Mouse (Mus musculus) heart, postnatal 10 days (tissue): ENCODE measurements around the gene Acads. TPM values are rescaled to one million over a fixed set of nuclear protein-coding genes. Genes with fewer than 3 reads are reported as not detected.
"Not testable (repeated sequence)": the region's sequence is repeated elsewhere in the genome, so short reads cannot be mapped to it uniquely, and the experiment has no call there.

Source experiments
- DNase-seq, 2 experiments: peaks; one replicate each; pipeline ENCODE4 v3.0.0; 2021
- intact Hi-C: fragments of 180-260 bp; cut with DNase I; formaldehyde crosslinking; loops from one replicate; pipeline ENCODE4 v1.15.1; 2025
- total RNA-seq, 2 experiments: library from RNA; stranded (reverse); gene quantifications; 2 replicates each; pipeline ENCODE4 v1.2.3; 2021

The Acads gene
- total RNA-seq, 2 experiments from 2014 or later: 198 to 202 TPM

DNA sequence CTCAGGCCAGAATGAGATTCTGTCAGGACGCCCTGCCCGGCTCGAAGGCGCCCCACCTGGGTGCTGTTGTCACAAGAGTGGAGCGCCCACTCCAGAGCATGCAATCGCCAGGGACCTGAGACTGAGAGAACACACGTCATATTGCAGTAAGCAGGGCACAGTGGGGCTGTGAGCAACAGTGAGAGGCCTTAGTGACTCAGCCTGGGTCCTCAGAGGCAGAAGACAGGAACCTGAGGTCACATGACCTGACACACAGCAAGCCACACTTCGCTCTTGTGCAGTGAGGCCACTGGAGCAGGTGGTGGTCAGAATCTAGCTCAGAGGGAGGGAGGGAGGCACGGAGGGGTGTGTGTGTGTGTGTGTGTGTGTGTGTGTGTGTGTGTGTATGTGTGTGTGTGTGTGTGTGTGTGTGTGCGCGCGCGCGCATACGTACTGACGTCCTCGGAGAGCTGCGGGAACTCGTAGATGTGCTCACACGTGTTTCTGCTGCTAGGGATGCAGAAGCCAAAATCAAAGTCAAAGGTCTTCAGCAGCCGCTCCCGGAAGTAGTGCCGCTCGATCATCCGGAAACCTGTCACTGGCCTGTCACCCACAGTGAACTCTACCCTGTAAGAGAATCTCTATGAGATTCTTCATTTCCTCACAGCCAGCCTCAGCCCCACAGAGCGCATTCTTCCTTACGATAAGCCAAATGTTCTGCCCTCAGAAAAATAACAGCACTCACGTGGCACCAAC is 7.6 kb upstream of the Acads start:
- intact Hi-C loops: no loop called here

DNA sequence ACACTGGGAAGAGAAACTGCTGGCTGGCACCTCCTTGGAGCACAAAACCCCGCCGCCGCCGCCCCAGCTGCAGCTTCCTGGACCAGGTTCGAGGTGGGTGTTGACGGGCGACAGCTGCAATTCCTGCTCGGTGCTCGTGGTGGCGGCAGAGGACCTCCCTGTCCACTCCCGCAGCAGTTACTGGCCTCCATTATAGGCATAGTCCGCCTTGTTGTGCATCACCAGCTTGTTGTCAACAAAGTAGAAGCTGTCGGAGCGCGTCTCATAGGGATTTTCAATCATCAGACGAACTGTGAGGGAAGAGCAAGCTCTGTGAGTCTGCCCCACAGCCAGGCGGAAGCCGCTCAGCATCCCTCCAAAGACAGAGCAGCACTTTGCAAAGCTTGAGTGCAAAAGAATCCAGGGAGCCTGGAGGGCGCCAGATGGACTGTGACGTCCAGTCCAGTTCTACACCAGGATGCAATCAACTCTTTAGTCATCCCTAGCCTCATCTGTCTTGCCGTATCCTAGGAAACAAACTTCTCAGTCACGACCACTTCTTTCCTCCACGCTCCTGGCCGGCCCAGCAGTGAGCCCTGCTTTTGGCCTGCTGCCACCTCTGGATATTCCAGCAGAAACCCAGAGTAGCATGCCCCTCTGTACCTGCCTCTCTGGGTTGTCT is 6.2 kb upstream of the Acads start:
- DNase-seq: peak; percentile 90
- intact Hi-C loops: loop anchor here (1.0 to 2.0 kb wide), 3 partner anchors 37 to 111 kb away; no protein-coding TSS in a partner anchor

More for the DNA sequence above, 7.6 kb upstream of the Acads start:
- no peak for DNase-seq

DNA sequence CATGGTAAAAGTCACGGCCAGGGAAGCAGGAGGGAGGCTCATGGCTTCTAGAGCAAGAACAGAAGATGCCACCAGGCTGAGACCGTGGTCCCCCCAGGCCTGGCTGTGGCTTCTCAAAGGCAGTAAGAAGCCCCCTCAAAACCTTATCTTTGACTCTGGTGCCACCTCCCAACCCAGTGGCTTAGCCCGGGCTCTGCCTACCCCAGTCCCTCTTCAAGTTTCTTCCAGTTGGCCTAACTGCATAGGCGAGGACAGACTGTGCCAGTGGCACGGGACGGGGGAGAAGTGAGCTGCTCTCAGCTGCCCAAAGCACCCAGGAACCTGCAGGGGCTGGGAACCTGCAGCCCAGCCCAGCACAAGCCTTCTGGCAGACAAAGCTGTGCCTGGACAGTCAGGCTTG is 5.5 kb upstream of the Acads start:
- DNase-seq: no peak
- intact Hi-C loops: loop anchor here (1.0 to 2.0 kb wide), 3 partner anchors 38 to 112 kb away; no protein-coding TSS in a partner anchor

DNA sequence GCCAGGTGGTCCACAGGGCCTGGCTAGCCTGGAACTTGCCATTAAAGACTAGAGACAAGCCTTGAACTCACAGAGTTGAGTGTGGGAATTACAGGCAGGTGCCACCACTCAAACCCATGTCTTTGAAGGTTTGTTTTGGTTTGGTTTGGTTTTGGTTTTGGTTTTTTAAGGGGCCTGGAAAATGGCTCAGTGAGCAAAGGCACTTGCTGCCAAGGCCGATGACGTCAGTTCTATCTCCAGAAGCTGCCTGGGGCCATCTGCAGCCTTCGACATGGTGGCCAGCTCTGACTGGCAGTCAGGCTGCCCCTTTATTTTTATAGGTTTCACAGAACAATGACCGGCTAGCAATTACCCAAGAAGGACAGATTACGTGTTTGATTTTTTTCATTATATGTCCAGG is 1.8 kb upstream of the Acads start:
- DNase-seq: no peak

DNA sequence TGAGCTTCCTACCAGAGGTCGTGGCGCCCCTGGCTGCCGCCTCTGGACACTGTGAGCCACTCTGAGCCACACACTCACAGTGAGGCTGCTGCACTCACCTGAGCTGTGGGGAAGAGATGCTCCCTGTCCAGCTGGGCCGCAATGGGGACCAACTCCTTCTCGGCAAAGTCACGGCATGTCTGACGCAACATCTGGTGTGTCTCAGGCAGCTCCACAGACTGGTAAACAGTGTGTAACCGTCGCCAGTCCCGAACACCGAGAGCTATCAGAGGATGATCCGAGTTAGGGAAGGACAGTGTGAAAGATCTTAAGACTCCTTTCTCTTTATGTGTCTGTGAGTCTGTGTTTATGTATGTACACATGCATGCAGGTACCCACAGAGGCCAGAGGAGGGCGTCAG is 1.7 kb downstream of the Acads start:
- intact Hi-C loops: no loop called here

More for the DNA sequence above, 1.8 kb upstream of the Acads start:
- intact Hi-C loops: no loop called here

DNA sequence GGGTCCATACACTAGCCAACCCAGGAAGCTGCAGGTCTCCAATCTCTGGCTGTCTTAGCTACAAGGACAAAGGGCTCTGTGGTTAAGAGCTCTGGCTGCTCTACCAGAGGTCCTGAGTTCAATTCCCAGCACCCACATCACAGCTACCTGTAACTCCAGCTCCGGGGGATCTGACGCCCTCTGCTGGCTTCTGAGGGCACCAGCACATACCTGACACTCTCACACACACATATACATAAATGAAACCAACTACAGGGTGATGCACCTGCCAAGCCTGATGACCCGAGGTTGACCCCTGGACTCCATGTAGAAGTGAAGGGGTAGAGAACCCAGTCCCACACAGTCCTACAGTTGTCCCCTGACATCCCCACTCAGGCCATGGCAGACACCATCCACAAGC is 2.7 kb downstream of the Acads start:
- no peak for DNase-seq
- intact Hi-C loops: no loop called here

More for the DNA sequence above, 1.7 kb downstream of the Acads start:
- DNase-seq: no peak

DNA sequence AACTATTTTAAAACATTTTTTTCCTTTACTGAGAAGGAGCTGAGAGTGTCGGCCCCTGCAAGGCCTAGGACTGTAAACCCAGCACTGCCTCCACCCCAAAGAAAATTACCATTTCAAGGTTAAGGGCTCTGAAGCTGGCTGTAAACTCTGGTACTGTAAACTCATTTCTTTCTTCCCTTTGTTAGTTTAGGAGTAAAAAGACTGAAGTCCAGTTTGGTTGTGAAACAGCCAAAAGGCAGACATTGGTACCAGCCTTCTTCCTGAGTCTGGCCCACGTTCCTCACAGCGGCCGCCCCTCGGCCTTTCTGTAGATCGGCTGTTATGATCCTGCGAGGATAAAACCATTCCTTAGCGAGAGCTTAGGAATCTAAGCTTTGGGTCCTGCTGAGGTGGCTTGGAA is 4.6 kb downstream of the Acads start:
- intact Hi-C loops: no loop called here
- DNase-seq: no peak

DNA sequence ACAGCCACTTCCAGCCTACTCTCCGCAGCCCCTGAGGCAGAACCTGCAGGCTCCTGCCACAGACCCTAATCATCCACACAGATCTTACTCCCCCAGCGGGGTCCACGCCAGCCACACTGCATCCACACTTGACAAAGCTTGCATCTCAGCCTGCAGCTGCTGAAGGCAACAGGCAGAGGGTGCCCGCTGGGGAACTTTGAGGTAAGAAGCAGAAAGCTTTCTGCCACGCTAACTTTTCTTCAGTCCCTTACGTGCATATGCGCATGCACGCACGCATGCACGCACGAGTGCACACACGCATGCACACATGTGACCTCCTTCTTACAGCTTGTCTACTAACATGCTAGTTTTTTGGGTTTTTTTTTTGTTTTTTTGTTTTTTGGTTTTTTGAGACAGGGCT is 5.9 kb downstream of the Acads start:
- intact Hi-C loops: no loop called here
- DNase-seq: no peak

DNA sequence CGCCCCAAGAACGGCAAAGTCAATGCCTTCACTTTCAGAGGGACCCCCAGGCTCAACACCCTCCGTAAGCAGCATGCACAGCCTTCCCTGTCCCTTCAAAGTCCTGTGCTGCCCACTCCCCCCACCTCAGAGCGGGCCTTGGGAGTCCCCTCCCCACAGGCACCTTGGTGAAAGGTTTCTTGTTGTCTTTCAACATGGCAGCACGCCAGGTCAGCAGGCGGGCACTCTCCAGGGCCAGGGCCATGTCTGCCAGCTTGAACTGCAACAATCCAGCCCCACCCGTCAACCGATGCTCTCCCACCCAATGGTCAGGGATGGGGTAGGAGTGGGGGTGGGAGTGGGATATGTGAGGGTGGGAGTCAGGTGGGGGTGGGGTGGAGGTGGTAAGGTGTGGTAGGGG is 8.0 kb downstream of the Acads start:
- intact Hi-C loops: no loop called here

DNA sequence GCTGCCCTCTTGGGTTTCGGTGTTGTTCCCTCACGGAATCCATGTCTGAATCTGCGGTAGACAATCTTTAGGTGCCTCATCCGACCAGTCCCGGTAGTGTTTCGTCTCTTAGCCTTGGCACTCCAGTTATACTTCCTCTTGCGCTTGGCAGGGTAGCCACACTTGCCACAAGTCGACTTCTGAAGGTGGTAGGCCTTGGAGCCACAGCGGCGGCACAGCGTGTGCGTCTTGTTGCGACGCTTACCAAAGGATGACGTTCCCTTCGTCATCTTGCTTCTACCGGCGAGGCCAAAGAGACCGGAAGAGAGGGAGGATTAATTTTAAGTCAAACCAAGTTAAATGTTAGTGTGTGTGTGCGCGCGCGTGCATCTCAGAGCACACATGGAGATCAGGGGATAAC is 15.9 kb downstream of the Acads start:
- intact Hi-C loops: not testable (repeated sequence)

More for the DNA sequence above, 8.0 kb downstream of the Acads start:
- DNase-seq: peak in 1 of 2 experiments; percentile 35

DNA sequence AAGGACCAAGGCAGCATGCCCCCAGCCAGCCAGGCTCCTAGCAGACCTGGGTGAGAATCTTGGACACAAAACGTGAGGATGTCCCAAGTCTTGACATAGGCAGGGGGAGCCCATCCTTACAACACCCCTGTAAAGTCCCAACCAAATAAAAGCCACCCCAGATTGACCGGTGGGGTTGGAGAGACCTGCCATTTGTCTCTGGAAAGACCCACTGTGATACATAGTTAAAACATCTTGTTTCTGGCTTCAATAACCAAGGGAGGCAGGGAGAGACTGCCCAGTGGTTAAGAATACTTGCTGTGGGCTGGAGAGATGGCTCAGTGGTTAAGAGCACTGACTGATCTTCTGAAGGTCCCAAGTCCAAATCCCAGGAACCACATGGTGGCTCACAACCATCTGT is 16.9 kb downstream of the Acads start:
- intact Hi-C loops: no loop called here
- no peak for DNase-seq

More for the DNA sequence above, 15.9 kb downstream of the Acads start:
- DNase-seq: not testable (repeated sequence)

DNA sequence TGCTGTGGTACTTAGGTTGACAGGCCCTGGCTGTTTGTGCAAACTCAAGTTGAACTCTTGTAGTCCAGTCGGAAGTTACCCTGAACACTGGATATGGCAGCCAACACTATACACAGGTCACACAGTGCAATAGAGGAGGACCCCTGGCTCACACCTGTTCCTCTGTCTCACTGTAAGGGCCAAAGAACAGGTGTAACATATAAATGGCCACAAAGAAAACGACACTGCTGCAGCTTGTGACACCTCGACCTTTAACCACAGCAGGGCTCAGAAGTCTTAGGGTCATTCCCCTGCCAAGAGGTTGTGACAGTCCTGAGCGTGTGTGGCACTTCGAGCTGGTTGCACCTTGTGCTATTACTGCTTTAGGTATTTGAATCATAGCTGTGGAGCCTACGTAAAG is 18.7 kb downstream of the Acads start:
- no peak for DNase-seq
- intact Hi-C loops: no loop called here

DNA sequence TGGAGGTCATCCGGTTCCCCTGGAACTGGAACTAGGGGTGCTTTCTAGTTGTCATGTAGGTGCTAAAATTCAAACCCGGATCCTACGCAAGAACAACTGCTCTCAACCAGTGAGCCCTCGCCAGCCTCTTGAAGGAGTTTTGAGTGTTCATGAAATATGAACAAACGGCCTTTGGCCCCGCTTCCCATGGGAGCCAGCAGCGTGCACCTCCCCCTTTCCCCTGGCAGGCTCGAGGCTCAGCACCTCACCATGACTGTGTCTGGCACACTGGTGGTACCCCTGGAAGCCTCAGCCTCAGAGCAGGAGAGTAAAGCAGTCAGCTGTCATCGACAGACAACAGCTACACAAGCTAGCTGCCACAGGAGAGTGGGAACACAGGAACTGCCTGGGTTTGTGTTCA is 19.2 kb downstream of the Acads start:
- intact Hi-C loops: no loop called here
- peak; percentile 16 to 24 for DNase-seq

DNA sequence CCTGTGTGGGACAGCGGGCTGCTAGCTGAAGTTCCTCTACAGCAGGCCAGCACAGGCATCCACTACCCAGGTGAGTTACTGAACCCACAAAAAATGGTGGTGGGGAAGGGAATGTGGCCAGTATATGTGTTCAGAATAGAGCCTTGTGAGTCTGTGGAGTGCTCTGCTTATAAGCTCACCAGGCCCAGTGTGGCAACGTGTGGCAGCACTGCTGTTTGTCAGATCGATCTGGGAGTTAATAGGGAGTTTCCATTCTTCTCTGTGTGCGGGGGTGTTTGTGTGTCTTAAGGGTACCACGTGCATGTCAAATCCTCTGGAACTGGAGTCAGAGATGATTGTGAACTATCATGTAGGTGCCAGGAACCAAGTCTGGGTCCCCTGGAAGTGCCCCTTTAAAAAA is 19.6 kb downstream of the Acads start:
- no peak for DNase-seq
- intact Hi-C loops: no loop called here

DNA sequence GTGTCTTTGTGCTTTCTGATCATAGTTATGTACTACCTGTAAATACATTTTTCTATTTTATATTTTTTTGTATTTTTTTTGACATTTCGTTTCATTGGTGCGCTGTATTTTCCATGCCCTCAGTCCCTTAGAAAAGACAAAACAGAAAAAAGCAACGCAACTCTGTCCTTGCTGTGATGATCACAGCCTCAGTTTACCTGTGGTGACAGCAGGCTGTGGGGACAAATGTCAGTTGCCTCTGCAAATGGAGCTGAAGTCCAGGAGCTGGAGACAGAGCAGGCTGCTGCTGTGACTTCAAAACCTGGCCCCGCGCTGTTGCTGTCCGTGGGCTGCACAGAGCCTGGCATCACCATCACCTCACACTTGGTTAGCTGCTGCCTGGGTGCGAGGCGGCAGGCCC is 21.0 kb downstream of the Acads start, which contains the start of gene Gm10401:
Gene Gm10401, minus strand, starts transcription at position 101 of the 400 bp plus-strand sequence.
- intact Hi-C loops: no loop called here
- DNase-seq: no peak

DNA sequence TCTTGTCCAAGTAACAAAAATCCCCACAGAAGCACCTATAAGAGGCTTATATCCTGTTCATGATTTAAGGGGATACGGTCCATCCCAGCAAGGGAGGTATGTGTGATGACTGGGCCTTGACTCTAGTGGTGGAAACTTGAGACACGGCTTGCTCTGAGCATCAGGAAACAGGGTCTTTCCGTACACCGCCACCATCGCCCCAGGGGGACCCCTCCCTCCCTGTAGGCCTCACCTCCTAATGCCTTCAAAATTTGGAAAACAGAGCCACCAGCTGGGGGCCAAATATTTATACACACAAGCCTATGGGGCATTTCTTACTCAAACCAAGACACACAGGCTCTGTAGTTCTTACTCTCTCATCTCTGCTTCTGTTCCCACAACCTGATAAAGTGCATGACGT is 27.4 kb downstream of the Acads start:
- intact Hi-C loops: no loop called here
- DNase-seq: no peak

DNA sequence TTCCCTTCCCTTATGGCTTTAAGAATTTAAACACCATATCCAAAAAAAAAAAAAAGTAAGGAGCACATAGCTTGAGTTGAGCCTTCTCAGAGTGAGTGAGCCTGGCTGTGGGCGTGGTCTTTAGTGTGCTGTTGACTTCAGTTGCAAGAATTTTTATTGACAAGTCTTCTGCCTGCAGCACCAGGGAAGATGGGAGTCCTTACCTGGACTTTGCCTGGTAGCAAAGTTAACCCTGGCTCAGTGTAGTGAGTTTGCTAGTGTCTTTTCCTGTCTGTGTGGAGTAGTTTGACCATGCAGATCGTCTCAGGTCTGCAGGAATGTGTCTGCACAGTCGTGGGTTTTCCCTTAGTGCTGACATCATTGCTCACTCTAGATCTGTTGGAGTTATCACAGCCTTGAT is 28.1 kb downstream of the Acads start:
- intact Hi-C loops: no loop called here
- no peak for DNase-seq

DNA sequence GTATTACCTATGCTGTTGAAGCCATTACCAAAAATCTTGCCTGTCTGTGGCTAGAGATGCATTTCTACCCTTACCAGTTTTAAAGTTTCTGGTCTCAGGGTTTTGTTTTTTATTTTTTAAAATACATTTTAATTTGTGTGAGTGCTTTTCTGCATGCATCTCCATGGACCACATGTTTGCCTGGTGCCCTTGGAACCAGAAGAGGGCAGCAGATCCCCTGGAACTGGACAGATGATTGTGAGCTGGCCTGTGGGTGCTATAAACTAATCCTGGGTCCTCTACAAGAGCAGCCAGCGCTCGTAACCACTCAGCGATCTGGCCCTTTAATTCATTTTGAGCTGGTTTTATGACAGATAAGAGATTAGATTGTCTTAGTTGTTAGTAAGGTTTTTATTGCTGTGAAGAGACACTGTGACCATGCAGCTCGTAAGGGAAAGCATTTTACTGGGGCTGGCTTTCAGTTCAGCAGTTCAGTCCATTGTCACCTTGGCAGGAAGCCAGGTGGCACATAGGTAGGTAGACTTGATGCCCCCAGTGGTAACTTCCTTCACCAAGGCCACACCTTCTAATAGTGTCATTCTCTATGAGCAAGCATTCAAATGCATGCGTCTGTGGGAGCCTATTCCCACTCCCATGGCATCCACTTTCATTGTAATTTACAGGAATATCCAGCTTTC is 29.4 kb downstream of the Acads start:
- DNase-seq: no peak
- intact Hi-C loops: no loop called here

DNA sequence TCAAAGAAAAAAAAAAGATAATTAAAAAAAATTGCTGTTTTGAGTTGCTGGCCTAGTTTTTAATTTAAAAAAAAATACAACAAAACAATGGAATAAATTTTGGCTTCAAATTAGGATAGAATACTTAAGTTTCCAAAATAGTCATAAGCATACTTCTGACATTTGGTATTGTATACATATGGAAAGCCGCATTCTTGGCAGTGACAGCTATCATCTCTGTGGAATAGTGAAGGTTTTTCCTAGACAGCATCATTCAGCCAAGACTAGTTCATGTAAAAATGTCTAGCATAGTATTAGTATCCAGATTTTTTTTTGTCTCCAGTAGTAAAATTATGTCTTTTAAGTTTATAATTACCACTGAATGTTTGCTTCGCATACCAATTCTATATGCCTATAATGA is 33.5 kb downstream of the Acads start:
- intact Hi-C loops: no loop called here
- DNase-seq: no peak

DNA sequence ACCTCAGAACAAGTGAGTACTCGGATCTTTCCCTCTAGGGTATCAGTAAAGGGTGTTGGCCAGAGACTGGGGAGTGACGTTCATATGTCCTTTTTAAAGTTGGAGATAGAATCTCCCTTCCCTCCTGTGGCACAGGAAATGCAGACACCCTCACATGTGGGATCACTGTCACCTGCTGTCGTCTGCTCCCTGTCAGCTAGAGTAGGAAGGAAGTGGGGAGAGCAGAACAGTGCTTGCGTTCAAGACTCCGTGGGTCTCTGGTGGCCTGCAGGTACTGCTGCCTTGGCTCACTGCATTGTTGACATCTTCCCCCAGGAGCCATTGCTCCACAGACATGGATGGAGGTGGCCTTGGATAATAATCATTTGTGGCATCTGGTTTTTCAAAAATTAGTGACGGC is 35.7 kb downstream of the Acads start:
- intact Hi-C loops: no loop called here

DNA sequence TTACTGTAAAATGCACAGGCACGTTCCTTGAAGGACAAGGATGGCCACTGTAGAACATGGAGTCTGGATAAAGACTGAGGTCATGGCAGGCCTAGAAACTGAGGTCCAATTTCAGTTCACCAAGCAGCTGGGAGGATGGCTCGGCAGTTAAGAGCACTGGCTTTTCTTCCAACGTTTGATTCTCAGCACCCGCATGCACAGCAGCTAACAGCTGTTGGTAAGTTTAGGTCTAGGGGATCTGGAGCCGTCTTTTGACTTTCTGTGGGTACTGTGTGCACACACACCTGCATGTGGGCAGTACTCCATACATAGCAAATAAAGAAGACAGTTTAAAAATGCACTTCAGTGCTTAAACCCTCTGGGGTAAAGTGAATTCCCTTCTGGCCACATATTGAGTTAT is 37.5 kb downstream of the Acads start:
- no peak for DNase-seq
- intact Hi-C loops: no loop called here

More for the DNA sequence above, 35.7 kb downstream of the Acads start:
- no peak for DNase-seq
